Mouse (Mus musculus) CH12.LX (cell line): ENCODE data around the gene Pitx1. TPM values are rescaled to one million over a fixed set of nuclear protein-coding genes. Genes with fewer than 3 reads are reported as not detected.

ENCODE experiments used
- DNase-seq: peaks from one replicate; pipeline ENCODE4 v3.0.0-alpha.2; 2013; ENCODE audit errors: extremely low read depth
- H3K27ac ChIP-seq: 2 replicates; pipeline ENCODE4 v1.5.1; 2012; ENCODE audit warnings: low read depth, mild to moderate bottlenecking, control low read depth, moderate library complexity; ENCODE audit not compliant: insufficient read depth
- H3K27me3 ChIP-seq: replicated peaks from 2 replicates; pipeline ENCODE3; 2012; ENCODE audit warnings: inconsistent platforms
- H3K36me3 ChIP-seq, 2 experiments: replicated peaks in 1 of 2; 2 replicates each; pipeline versions ENCODE3 to v1.6.1; 2012; ENCODE audit warnings: inconsistent platforms in 1 of 2, low read length in 1 of 2, mild to moderate bottlenecking in 1 of 2, mixed read lengths in 1 of 2, moderate library complexity in 1 of 2; ENCODE audit not compliant: control insufficient read depth in 1 of 2, insufficient read depth in 1 of 2
- H3K4me1 ChIP-seq, 2 experiments: 2 replicates each; pipeline ENCODE4 v1.6.1; 2012; ENCODE audit warnings: inconsistent platforms in 1 of 2, moderate library complexity in 1 of 2; ENCODE audit not compliant: insufficient read depth in 2 of 2, control insufficient read depth in 1 of 2
- H3K4me2 ChIP-seq: 2 replicates; pipeline ENCODE4 v1.6.1; 2012; ENCODE audit warnings: low read depth, mild to moderate bottlenecking, control low read depth; ENCODE audit not compliant: poor library complexity, insufficient read depth, severe bottlenecking
- H3K4me3 ChIP-seq, 3 experiments: fragments of 150-350 bp in 1 of 3; sonication (generic) in 1 of 3; replicated peaks in 1 of 3; 2 replicates each; pipeline versions ENCODE3 to v1.5.1; 2011 to 2012; ENCODE audit warnings: low read depth in 2 of 3, low read length in 2 of 3, mild to moderate bottlenecking in 2 of 3, moderate library complexity in 2 of 3, control low read depth in 1 of 3, improper control_type of control experiment in 1 of 3, inconsistent platforms in 1 of 3, mixed read lengths in 1 of 3; ENCODE audit not compliant: poor library complexity in 1 of 3
- H3K79me2 ChIP-seq: replicated peaks from 2 replicates; pipeline ENCODE4 v1.6.1; 2012; ENCODE audit warnings: mild to moderate bottlenecking, moderate library complexity; ENCODE audit not compliant: control insufficient read depth, poor library complexity, insufficient read depth, severe bottlenecking; ENCODE audit errors: extremely low read depth
- H3K9ac ChIP-seq: 2 replicates; pipeline ENCODE4 v1.6.1; 2012; ENCODE audit warnings: low read depth, mild to moderate bottlenecking, control low read depth, moderate library complexity; ENCODE audit not compliant: insufficient read depth
- H3K9me3 ChIP-seq: replicated peaks from 2 replicates; pipeline ENCODE3; 2012; ENCODE audit warnings: low read length, inconsistent platforms, mixed read lengths
- CHD1 ChIP-seq: IDR thresholded peaks from 2 replicates; pipeline ENCODE4 v1.6.1; 2012; ENCODE audit warnings: low read depth, low read length, improper control_type of control experiment, inconsistent platforms
- CTCF ChIP-seq, 2 experiments: IDR thresholded peaks in 1 of 2; conservative IDR thresholded peaks in 1 of 2; 2 replicates each; pipeline ENCODE4 v1.5.1; 2011 to 2012; ENCODE audit warnings: low read depth in 2 of 2, low read length in 2 of 2, improper control_type of control experiment in 1 of 2, inconsistent platforms in 1 of 2, mild to moderate bottlenecking in 1 of 2, moderate library complexity in 1 of 2
- ELF1 ChIP-seq: IDR thresholded peaks from 2 replicates; pipeline ENCODE4 v1.6.1; 2014; ENCODE audit warnings: low read depth, mild to moderate bottlenecking, inconsistent platforms, low read length, improper control_type of control experiment
- EP300 ChIP-seq: IDR thresholded peaks from 2 replicates; pipeline ENCODE4 v1.6.1; 2011; ENCODE audit warnings: low read length, improper control_type of control experiment
- ETS1 ChIP-seq: conservative IDR thresholded peaks from 2 replicates; pipeline ENCODE4 v1.6.1; 2012; ENCODE audit warnings: low read depth, mild to moderate bottlenecking, inconsistent platforms, low read length, improper control_type of control experiment, moderate library complexity
- IRF4 ChIP-seq: IDR thresholded peaks from 2 replicates; pipeline ENCODE4 v1.6.1; 2014; ENCODE audit warnings: low read depth, mild to moderate bottlenecking, inconsistent platforms, low read length, improper control_type of control experiment
- JUN ChIP-seq: IDR thresholded peaks from 2 replicates; pipeline ENCODE4 v1.6.1; 2011; ENCODE audit warnings: low read depth, mild to moderate bottlenecking, low read length, improper control_type of control experiment, moderate library complexity; ENCODE audit not compliant: insufficient read depth
- JUND ChIP-seq: conservative IDR thresholded peaks from 2 replicates; pipeline ENCODE4 v1.6.1; 2011; ENCODE audit warnings: low read depth, low read length, improper control_type of control experiment
- MAZ ChIP-seq: IDR thresholded peaks from 2 replicates; pipeline ENCODE4 v1.6.1; 2012; ENCODE audit warnings: low read depth, mild to moderate bottlenecking, inconsistent platforms, low read length, improper control_type of control experiment, moderate library complexity
- MEF2A ChIP-seq: IDR thresholded peaks from 2 replicates; pipeline ENCODE4 v1.6.1; 2014; ENCODE audit warnings: low read depth, mild to moderate bottlenecking, inconsistent platforms, low read length, improper control_type of control experiment, borderline replicate concordance
- MYC ChIP-seq: IDR thresholded peaks from 2 replicates; pipeline ENCODE4 v1.6.1; 2011; ENCODE audit warnings: low read depth, mild to moderate bottlenecking, improper control_type of control experiment, low read length
- NELFE ChIP-seq: IDR thresholded peaks from 2 replicates; pipeline ENCODE4 v1.6.1; 2011; ENCODE audit warnings: low read depth, low read length, improper control_type of control experiment
- NRF1 ChIP-seq: IDR thresholded peaks from 2 replicates; pipeline ENCODE4 v1.6.1; 2014; ENCODE audit warnings: low read depth, mild to moderate bottlenecking, inconsistent platforms, low read length, improper control_type of control experiment, moderate library complexity
- PAX5 ChIP-seq: IDR thresholded peaks from 2 replicates; pipeline ENCODE4 v1.6.1; 2012; ENCODE audit warnings: low read length, inconsistent platforms, mixed read lengths
- POLR2A ChIP-seq: IDR thresholded peaks from 2 replicates; pipeline ENCODE4 v1.6.1; 2011; ENCODE audit warnings: low read depth, mild to moderate bottlenecking, improper control_type of control experiment, low read length
- SIN3A ChIP-seq: IDR thresholded peaks from 2 replicates; pipeline ENCODE4 v1.6.1; 2012; ENCODE audit warnings: low read length, improper control_type of control experiment, inconsistent platforms
- TBP ChIP-seq: conservative IDR thresholded peaks from 2 replicates; pipeline ENCODE4 v1.6.1; 2011; ENCODE audit warnings: low read depth, low read length, improper control_type of control experiment
- UBTF ChIP-seq: IDR thresholded peaks from 2 replicates; pipeline ENCODE4 v1.6.1; 2012; ENCODE audit warnings: low read depth, mild to moderate bottlenecking, inconsistent platforms, low read length, improper control_type of control experiment, moderate library complexity
- ZC3H11A ChIP-seq: IDR thresholded peaks from 2 replicates; pipeline ENCODE4 v1.6.1; 2012; ENCODE audit warnings: low read depth, mild to moderate bottlenecking, inconsistent platforms, low read length, improper control_type of control experiment
- ZKSCAN1 ChIP-seq: IDR thresholded peaks from 2 replicates; pipeline ENCODE4 v1.6.1; 2012; ENCODE audit warnings: low read depth, inconsistent platforms, low read length, improper control_type of control experiment, borderline replicate concordance
- ZMIZ1 ChIP-seq: IDR thresholded peaks from 2 replicates; pipeline ENCODE4 v1.6.1; 2012; ENCODE audit warnings: low read depth, mild to moderate bottlenecking, inconsistent platforms, low read length, improper control_type of control experiment
- ZNF384 ChIP-seq: IDR thresholded peaks from 2 replicates; pipeline ENCODE4 v1.6.1; 2012; ENCODE audit warnings: low read depth, low read length, improper control_type of control experiment, inconsistent platforms
- dilution Hi-C: fragments of 300-500 bp; cut with MboI; formaldehyde crosslinking; loops from 2 replicates; pipeline ENCODE4 v1.14.3; 2020; ENCODE audit warnings: low sequenced_read_pairs; ENCODE audit not compliant: extremely low pct_unique_long_range_greater_than_20kb, extremely low pct_ligation_motif_present
- in situ Hi-C: fragments of 300-500 bp; cut with MboI; formaldehyde crosslinking; loops from 3 replicates; pipeline ENCODE4 v1.14.3; 2019; ENCODE audit warnings: low sequenced_read_pairs, low pct_ligation_motif_present, low pct_unique_long_range_greater_than_20kb, mixed read lengths
- polyA plus RNA-seq: library from polyadenylated mRNA; unstranded; fragments of >175 nt; gene quantifications from 2 replicates; pipeline ENCODE4 v1.2.1, GENCODE M21; 2012; ENCODE audit warnings: low read depth; ENCODE audit not compliant: insufficient read length
- total RNA-seq, 2 experiments: library from RNA; depleted of rRNA; stranded (reverse); fragments of 300-350 nt in 1 of 2; fragments of >200 nt in 1 of 2; gene quantifications; 2 replicates each; pipeline ENCODE4 v1.2.3; 2012 to 2014

Pitx1 gene
- total and polyA plus RNA-seq, 3 experiments = not detected

- no peak for TF ChIP-seq ZKSCAN1
- TF ChIP-seq MAZ = no peak
- no peak for TF ChIP-seq ZMIZ1
- no peak for TF ChIP-seq POLR2A
- TF ChIP-seq JUND = no peak
- no peak for TF ChIP-seq MEF2A
- no peak for TF ChIP-seq UBTF
- no peak for TF ChIP-seq PAX5
- no peak for TF ChIP-seq JUN
- TF ChIP-seq NRF1 = no peak
- TF ChIP-seq IRF4 = no peak
- TF ChIP-seq, all 38 proteins: peak for 0
- Histone ChIP-seq H3K9ac (no peak overlapping the region), H3K9me3 (peaks cover 17% of the 10 kb centered on the region), H3K79me2 (no peaks in the 10 kb centered on the region), H3K27ac (no peak overlapping the region), H3K36me3 (no peaks in the 10 kb centered on the region), H3K4me3 (no peak overlapping the region), H3K4me1 (no peaks in the 10 kb centered on the region), H3K4me2 (no peak overlapping the region), H3K27me3 (peaks cover 4% of the 10 kb centered on the region)
- dilution Hi-C loops (no loop called here), in situ Hi-C loops (no loop called here)
- no peak for DNase-seq
Observed at GRCm38 (mm10) chr13:55827679-55828140, 8.3 kb downstream of the Pitx1 start.

- H3K27ac ChIP-seq = no peak overlapping the region
- no peak overlapping the region for H3K4me3 ChIP-seq
- H3K79me2 ChIP-seq = no peaks in the 10 kb centered on the region
- in situ Hi-C loops = no loop called here
- DNase-seq = no peak
- H3K36me3 ChIP-seq = no peaks in the 10 kb centered on the region
- dilution Hi-C loops = no loop called here
- H3K4me1 ChIP-seq = no peaks in the 10 kb centered on the region
- peaks cover 17% of the 10 kb centered on the region for H3K9me3 ChIP-seq
- no peak overlapping the region for H3K9ac ChIP-seq
- no peak overlapping the region for H3K4me2 ChIP-seq
- peaks cover 4% of the 10 kb centered on the region for H3K27me3 ChIP-seq
- TF ChIP-seq MEF2A (no peak), ZC3H11A (no peak), TBP (no peak), SIN3A (no peak), MYC (no peak), NELFE (no peak), POLR2A (no peak), ELF1 (no peak), CTCF (conservative IDR thresholded peaks at IDR 0.05 in 1 of 2, IDR thresholded peaks at IDR 0.05 in 1 of 2; ENCODE audit: low read depth in 2 of 2, low read length in 2 of 2) (no peak), EP300 (no peak), ZNF384 (no peak), ETS1 (no peak), CHD1 (no peak), JUN (no peak)
Observed at GRCm38 (mm10) chr13:55826796-55827678, 9.0 kb downstream of the Pitx1 start.
